Mouse (Mus musculus) heart, embryonic 14.5 days (tissue): Measurements from ENCODE around the gene Gm37240. TPM values are rescaled to one million over a fixed set of nuclear protein-coding genes. Genes with fewer than 3 reads are reported as not detected.
A peak's percentile ranks its signal among the peaks of the same experiment; 100 is the strongest.

ENCODE experiments used
- ATAC-seq: fragments of 200-750 bp; cut with Nextera tagmentation; 2 replicates; pipeline ENCODE4 v1.8.0; 2017; ENCODE audit warnings: low read depth, moderate TSS enrichment; ENCODE audit not compliant: insufficient number of reproducible peaks, insufficient read depth, low FRiP score
- H3K27ac ChIP-seq, 2 experiments: fragments of 200-500 bp in 1 of 2; fragments of 300-500 bp in 1 of 2; sonication (generic) in 1 of 2; replicated peaks in 1 of 2; 2 replicates each; pipeline ENCODE4 v1.5.1; 2012 to 2014; ENCODE audit warnings: low read depth in 2 of 2, low read length in 2 of 2, control low read depth in 1 of 2, mild to moderate bottlenecking in 1 of 2, mixed read lengths in 1 of 2; ENCODE audit not compliant: control insufficient read depth in 1 of 2, insufficient read depth in 1 of 2
- H3K27me3 ChIP-seq: fragments of 300-500 bp; sonication (generic); 2 replicates; pipeline ENCODE4 v1.6.1; 2014; ENCODE audit warnings: mild to moderate bottlenecking, low read length, control low read depth; ENCODE audit not compliant: control insufficient read depth, insufficient read depth
- H3K36me3 ChIP-seq: fragments of 300-500 bp; sonication (generic); 2 replicates; pipeline ENCODE4 v1.6.1; 2014; ENCODE audit warnings: mild to moderate bottlenecking, control low read depth, low read length, mixed read lengths; ENCODE audit not compliant: control insufficient read depth, insufficient read depth
- H3K4me1 ChIP-seq, 2 experiments: fragments of 200-500 bp in 1 of 2; fragments of 300-500 bp in 1 of 2; sonication (generic) in 1 of 2; 2 replicates each; pipeline ENCODE4 v1.6.1; 2012 to 2014; ENCODE audit warnings: low read length in 2 of 2, control low read depth in 1 of 2, mixed read lengths in 1 of 2; ENCODE audit not compliant: control insufficient read depth in 2 of 2, insufficient read depth in 2 of 2
- H3K4me2 ChIP-seq: fragments of 300-500 bp; sonication (generic); 2 replicates; pipeline ENCODE4 v1.6.1; 2014; ENCODE audit warnings: mild to moderate bottlenecking, low read length
- H3K4me3 ChIP-seq, 2 experiments: fragments of 200-500 bp in 1 of 2; fragments of 300-500 bp in 1 of 2; sonication (generic) in 1 of 2; 2 replicates each; pipeline ENCODE4 v1.5.1; 2012 to 2014; ENCODE audit warnings: low read length in 2 of 2, mild to moderate bottlenecking in 2 of 2, control low read depth in 1 of 2, low read depth in 1 of 2, moderate library complexity in 1 of 2; ENCODE audit not compliant: control insufficient read depth in 1 of 2, insufficient read depth in 1 of 2
- H3K9ac ChIP-seq: fragments of 300-500 bp; sonication (generic); 2 replicates; pipeline ENCODE4 v1.6.1; 2014; ENCODE audit warnings: mild to moderate bottlenecking, low read length
- H3K9me3 ChIP-seq: fragments of 300-500 bp; sonication (generic); 2 replicates; pipeline ENCODE4 v1.6.1; 2016; ENCODE audit warnings: low read length, control low read depth; ENCODE audit not compliant: control insufficient read depth
- WGBS: fragments of 180-500 bp; shearing (Covaris S2); extraction: QIAGEN DNeasy Blood & Tissue Kit; methylation state at CpG from one replicate; pipeline ENCODE4 v1.1.7; 2014; 5-methylcytosine and 5-hydroxymethylcytosine counted together
- polyA plus RNA-seq: library from polyadenylated mRNA; unstranded; fragments of >200 nt; fragmentation: Nextera tagmentation; extraction: Ambion mirVana; gene quantifications from 2 replicates; pipeline ENCODE4 v1.2.1, GENCODE M21; 2014

Gm37240 gene
- polyA plus RNA-seq, 1 experiment from 2014 or later: 12.3 TPM

- ATAC-seq: no peak
- Histone ChIP-seq H3K27ac (peak overlapping the region; percentile 42 to 61), H3K4me3 (no peak overlapping the region), H3K4me2 (no peak overlapping the region; the same call in 1 of the 2 replicates), H3K36me3 (no peaks in the 10 kb centered on the region), H3K27me3 (no peaks in the 10 kb centered on the region), H3K4me1 (peaks cover 3 to 13% of the 10 kb centered on the region in 2 experiments; a peak in 2 of 4 replicates), H3K9ac (no peak overlapping the region), H3K9me3 (0 out of 2 replicates have a peak, but pooled peaks cover 3% of the 10 kb centered on the region)
- WGBS: 14% methylated on average over 4 of the region's 4 CpGs
Observed at GRCm38 (mm10) chr3:84647616-84648015, 1239.7 kb downstream of the Gm37240 start.

DNA sequence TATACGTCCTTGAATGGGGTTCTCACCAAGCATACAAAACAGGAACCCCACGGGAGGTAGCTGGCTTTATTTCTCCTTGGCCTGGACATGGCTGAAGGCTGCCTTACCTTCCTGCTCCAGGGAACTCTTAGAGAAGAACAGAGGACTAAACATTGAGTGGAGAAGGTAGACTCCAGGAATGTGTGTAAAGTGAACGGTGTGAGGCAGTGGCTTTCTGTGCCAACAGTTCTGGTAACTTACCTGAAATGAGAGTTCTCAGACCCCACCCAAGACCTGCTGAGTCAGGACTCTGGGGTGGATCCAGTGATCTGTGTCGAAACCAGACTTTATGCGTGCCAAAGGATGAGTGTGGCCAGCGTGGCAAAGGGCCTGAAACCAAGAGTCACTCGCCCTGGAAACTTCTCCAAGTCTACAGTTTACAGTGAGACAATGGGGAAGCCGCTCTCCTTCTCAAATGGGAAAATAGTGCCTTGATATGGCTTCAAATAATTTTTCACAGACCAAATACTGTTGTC, 1240.9 kb downstream of the Gm37240 start:
- no peak overlapping the region for H3K27ac ChIP-seq
- no peak for ATAC-seq
- no peak overlapping the region for H3K4me3 ChIP-seq
- no peak overlapping the region for H3K9ac ChIP-seq
- 88% methylated on average over 8 of the region's 8 CpGs for WGBS
- H3K9me3 ChIP-seq: 0 out of 2 replicates have a peak, but pooled peaks cover 3% of the 10 kb centered on the region
- H3K36me3 ChIP-seq: no peaks in the 10 kb centered on the region
- H3K4me1 ChIP-seq: peaks cover 3 to 9% of the 10 kb centered on the region in 2 experiments; a peak in 2 of 4 replicates
- no peak overlapping the region for H3K4me2 ChIP-seq
- no peaks in the 10 kb centered on the region for H3K27me3 ChIP-seq

DNA sequence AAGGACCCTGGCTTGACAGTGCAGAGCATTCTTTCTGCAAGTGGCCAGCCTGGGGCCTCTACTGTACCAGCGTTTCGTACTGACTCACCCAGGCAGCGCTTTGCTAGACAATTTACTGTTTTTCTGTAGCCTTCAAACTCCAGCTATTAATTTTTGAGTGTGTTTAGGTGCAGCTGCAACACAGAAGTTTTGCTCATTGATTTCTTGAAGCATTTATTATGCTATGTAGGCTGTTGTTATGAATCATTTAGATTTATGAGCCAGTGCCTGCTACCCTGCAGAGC, 1241.4 kb downstream of the Gm37240 start:
- peaks cover 5 to 9% of the 10 kb centered on the region in 2 experiments; a peak in 3 of 4 replicates for H3K4me1 ChIP-seq
- no peak for ATAC-seq
- H3K27me3 ChIP-seq: no peaks in the 10 kb centered on the region
- WGBS: 95% methylated on average over 3 of the region's 3 CpGs
- H3K27ac ChIP-seq: no peak overlapping the region
- 0 out of 2 replicates have a peak, but pooled peaks cover 3% of the 10 kb centered on the region for H3K9me3 ChIP-seq
- H3K36me3 ChIP-seq: no peaks in the 10 kb centered on the region
- no peak overlapping the region for H3K4me2 ChIP-seq
- H3K9ac ChIP-seq: no peak overlapping the region
- H3K4me3 ChIP-seq: no peak overlapping the region

DNA sequence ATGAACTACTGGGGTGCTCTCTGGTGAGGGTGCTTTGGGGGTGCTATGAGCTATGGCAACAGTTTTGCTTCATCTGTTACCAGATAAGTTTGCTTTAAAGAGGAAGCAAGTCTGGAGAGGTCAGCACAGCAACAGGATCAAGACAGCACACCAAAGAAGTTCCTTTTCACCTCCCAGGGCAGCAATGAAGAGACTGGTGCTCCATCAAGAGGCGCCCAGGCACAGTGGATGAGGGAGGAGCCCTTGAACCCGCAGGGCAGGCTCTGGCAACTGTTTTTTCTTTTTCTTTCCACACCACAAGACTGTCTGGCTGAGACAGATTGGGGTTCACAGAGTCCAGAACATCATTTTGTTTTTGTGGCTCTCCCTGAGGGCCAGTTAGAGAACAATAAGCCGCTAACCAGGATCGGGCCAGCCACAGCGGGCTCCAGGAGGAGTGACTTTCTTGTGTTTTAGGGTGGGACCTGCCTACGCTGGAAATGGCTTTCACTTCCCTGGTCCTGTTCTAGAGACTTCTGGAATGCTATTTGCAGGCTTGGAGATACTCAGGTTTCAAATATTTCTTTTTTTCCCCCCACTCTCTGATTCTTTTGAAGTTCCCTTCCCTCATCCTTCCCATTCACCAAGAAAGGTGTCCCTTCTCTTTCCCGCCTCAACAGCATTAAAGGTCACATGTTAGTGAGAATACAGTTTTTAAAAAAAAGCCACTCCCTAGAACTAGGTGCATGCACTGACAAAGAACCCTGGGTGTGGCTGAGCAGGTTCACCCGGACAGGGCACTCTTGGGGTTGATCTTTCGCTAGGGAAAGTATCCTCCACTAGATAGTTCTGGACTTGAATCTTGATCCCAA, 1241.9 kb downstream of the Gm37240 start:
- Histone ChIP-seq H3K4me1 (peaks cover 5 to 9% of the 10 kb centered on the region in 2 experiments; a peak in 3 of 4 replicates), H3K27me3 (no peaks in the 10 kb centered on the region), H3K4me3 (no peak overlapping the region), H3K27ac (no peak overlapping the region), H3K4me2 (no peak overlapping the region), H3K9me3 (0 out of 2 replicates have a peak, but pooled peaks cover under 1% of the 10 kb centered on the region), H3K9ac (no peak overlapping the region), H3K36me3 (no peaks in the 10 kb centered on the region)
- ATAC-seq: no peak
- WGBS: 77% methylated on average over 9 of the region's 9 CpGs

DNA sequence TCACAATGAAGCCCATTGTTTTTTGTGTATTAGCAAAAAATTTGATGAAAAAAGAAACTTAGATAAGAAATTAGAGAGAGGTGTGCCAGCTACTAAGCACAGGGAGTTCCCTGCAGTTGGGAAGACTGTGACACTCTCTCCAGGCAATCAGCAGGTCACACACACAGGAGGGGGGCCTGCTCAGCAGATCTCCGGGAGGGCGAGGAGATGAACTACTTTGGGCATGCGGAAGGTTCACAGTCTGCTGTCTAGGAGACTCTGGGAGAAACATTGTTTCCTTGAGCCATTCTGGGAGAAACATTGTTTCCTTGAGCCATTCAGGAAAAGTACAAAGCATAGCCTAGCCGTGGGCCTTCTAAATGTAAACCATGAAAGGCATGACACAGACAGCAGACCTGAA, 1244.4 kb downstream of the Gm37240 start:
- H3K27me3 ChIP-seq: no peaks in the 10 kb centered on the region
- no peak overlapping the region for H3K4me3 ChIP-seq
- H3K4me2 ChIP-seq: no peak overlapping the region
- H3K9ac ChIP-seq: no peak overlapping the region
- H3K27ac ChIP-seq: no peak overlapping the region
- 41% methylated on average over 4 of the region's 4 CpGs for WGBS
- H3K4me1 ChIP-seq: peaks cover 17 to 25% of the 10 kb centered on the region in 2 experiments
- no peak for ATAC-seq
- H3K9me3 ChIP-seq: no peaks in the 10 kb centered on the region
- H3K36me3 ChIP-seq: no peaks in the 10 kb centered on the region

DNA sequence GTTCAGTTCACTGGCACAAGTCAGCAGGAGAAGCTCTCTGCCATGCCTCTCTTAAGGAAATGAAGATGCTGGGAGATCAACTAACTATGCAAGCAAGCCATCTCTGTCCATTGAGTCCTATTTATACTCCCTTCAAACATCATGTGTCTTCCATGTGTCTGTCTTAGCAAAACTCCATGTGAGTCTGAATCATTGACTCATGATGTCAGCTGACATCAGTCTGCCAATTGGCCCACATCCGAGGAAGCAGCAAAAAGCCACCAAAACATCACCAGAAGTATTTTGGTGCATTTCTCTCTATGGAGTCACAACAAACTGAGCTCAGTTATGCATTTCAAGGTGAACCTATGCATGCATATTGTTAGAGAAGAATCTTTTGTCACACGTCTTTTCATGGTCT, 1245.9 kb downstream of the Gm37240 start:
- Histone ChIP-seq H3K4me3 (no peak overlapping the region), H3K27me3 (no peaks in the 10 kb centered on the region), H3K9me3 (no peaks in the 10 kb centered on the region), H3K4me1 (peaks cover 16 to 26% of the 10 kb centered on the region in 2 experiments), H3K4me2 (no peak overlapping the region), H3K9ac (no peak overlapping the region), H3K27ac (no peak overlapping the region), H3K36me3 (no peaks in the 10 kb centered on the region)
- ATAC-seq: no peak
- 71% methylated on average over 2 of the region's 2 CpGs for WGBS

GRCm38 (mm10) chr3:84640536-84640935, 1246.8 kb downstream of the Gm37240 start:
- H3K27ac ChIP-seq: no peak overlapping the region
- H3K4me1 ChIP-seq: peaks cover 16 to 26% of the 10 kb centered on the region in 2 experiments
- no peak overlapping the region for H3K4me2 ChIP-seq
- no peak for ATAC-seq
- no peaks in the 10 kb centered on the region for H3K27me3 ChIP-seq
- 65% methylated on average over 6 of the region's 6 CpGs for WGBS
- no peak overlapping the region for H3K9ac ChIP-seq
- H3K4me3 ChIP-seq: no peak overlapping the region
- H3K9me3 ChIP-seq: no peaks in the 10 kb centered on the region
- H3K36me3 ChIP-seq: no peaks in the 10 kb centered on the region
